Mouse (Mus musculus) spleen, postnatal 36 days (tissue): ENCODE measurements at regions not wholly inside any gene's neighbourhood (a gene's known extent, or its start where the extent isn't known, plus 50 kb on each side); places are given as distances from the start of the nearest gene placed in this dataset.

Experiments
- DNase-seq, 2 experiments: peaks; one replicate each; pipeline ENCODE4 v3.0.0; 2022; ENCODE audit warnings: low spot score in 2 of 2, mixed read lengths in 1 of 2

- DNase-seq: no peak
These were observed 92.9 kb upstream of the Dapk1 start for GRCm38 (mm10) chr13:60508856-60509255.

GRCm38 (mm10) chr13:60511101-60511500 is 90.6 kb upstream of the Dapk1 start:
- no peak for DNase-seq

GRCm38 (mm10) chr13:60511628-60512027 is 90.1 kb upstream of the Dapk1 start:
- no peak for DNase-seq

GRCm38 (mm10) chr13:60513756-60514155 is 88.0 kb upstream of the Dapk1 start:
- DNase-seq: no peak

GRCm38 (mm10) chr13:60514806-60515205 is 86.9 kb upstream of the Dapk1 start:
- no peak for DNase-seq

- no peak for DNase-seq
These were observed 83.7 kb upstream of the Dapk1 start for GRCm38 (mm10) chr13:60518010-60518409.

GRCm38 (mm10) chr13:60519708-60520107 is 82.0 kb upstream of the Dapk1 start:
- no peak for DNase-seq

GRCm38 (mm10) chr13:60522719-60523450 is 78.9 kb upstream of the Dapk1 start:
- no peak for DNase-seq

- DNase-seq: no peak
These were observed 73.9 kb upstream of the Dapk1 start for GRCm38 (mm10) chr13:60527806-60528205.

- DNase-seq: no peak
These were observed 72.9 kb upstream of the Dapk1 start for GRCm38 (mm10) chr13:60528819-60529218.

GRCm38 (mm10) chr13:60529381-60530069 is 72.2 kb upstream of the Dapk1 start:
- DNase-seq: no peak

- no peak for DNase-seq
These were observed 67.8 kb upstream of the Dapk1 start for GRCm38 (mm10) chr13:60533871-60534427.

GRCm38 (mm10) chr13:60534501-60534900 is 67.2 kb upstream of the Dapk1 start:
- DNase-seq: no peak

GRCm38 (mm10) chr13:60535045-60535444 is 66.7 kb upstream of the Dapk1 start:
- no peak for DNase-seq

- DNase-seq: no peak
These were observed 65.0 kb upstream of the Dapk1 start for GRCm38 (mm10) chr13:60536725-60537124.

GRCm38 (mm10) chr13:60538110-60538509 is 63.6 kb upstream of the Dapk1 start:
- no peak for DNase-seq

- DNase-seq: no peak
These were observed 60.6 kb upstream of the Dapk1 start for GRCm38 (mm10) chr13:60541165-60541564.

GRCm38 (mm10) chr13:60544363-60544762 is 57.4 kb upstream of the Dapk1 start:
- no peak for DNase-seq

GRCm38 (mm10) chr13:60545999-60546733 is 55.6 kb upstream of the Dapk1 start:
- no peak for DNase-seq
